Mouse (Mus musculus): Measurements from ENCODE around the gene Dcp1b. TPM values are rescaled to one million over a fixed set of nuclear protein-coding genes. Genes with fewer than 3 reads are reported as not detected.

The Dcp1b gene
- polyA plus RNA-seq, 1 experiment from 2014 or later = 7.9 TPM

- H3K27ac ChIP-seq = no peak overlapping the region
- no peak overlapping the region for H3K9ac ChIP-seq
- 76% methylated on average over 7 of the region's 7 CpGs for WGBS
Observed at GRCm38 (mm10) chr6:119176103-119176502, 1.1 kb downstream of the Dcp1b start.

DNA sequence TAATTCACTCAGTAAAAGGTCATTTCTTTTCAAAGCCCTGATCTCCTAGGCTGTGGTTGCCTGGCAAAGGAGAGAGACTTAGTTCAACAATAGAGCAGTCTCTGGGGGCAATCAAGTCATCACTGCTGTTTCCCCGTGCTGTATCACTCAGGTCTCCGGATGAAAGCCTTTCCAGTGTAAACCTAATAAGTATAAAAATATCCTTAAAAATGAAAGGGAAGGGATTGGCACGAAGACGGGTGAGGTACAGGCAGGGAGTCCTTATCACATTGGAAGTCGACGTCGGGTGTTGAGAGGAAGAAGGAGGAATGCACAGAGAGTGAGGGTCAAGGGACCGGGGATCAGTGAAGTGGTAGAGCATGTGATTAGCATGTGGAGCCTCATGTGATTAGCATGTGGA lies 2.0 kb downstream of the Dcp1b start:
- no peak overlapping the region for H3K9ac ChIP-seq
- 56% methylated on average over 8 of the region's 8 CpGs for WGBS
- H3K4me2 ChIP-seq = no peak overlapping the region

More at GRCm38 (mm10) chr6:119176103-119176502, 1.1 kb downstream of the Dcp1b start:
- H3K4me2 ChIP-seq = peak overlapping the region; percentile 55
- H3K4me1 ChIP-seq = peaks cover 7% of the 10 kb centered on the region; the same call in 1 of the 2 replicates
- no peak for ATAC-seq (ENCODE audit: insufficient number of reproducible peaks, low FRiP score, low TSS enrichment, low read depth)
- no peaks in the 10 kb centered on the region for H3K9me3 ChIP-seq
- peak overlapping the region; percentile 90 for H3K4me3 ChIP-seq
- no peaks in the 10 kb centered on the region for H3K36me3 ChIP-seq
- no peaks in the 10 kb centered on the region for H3K27me3 ChIP-seq

DNA sequence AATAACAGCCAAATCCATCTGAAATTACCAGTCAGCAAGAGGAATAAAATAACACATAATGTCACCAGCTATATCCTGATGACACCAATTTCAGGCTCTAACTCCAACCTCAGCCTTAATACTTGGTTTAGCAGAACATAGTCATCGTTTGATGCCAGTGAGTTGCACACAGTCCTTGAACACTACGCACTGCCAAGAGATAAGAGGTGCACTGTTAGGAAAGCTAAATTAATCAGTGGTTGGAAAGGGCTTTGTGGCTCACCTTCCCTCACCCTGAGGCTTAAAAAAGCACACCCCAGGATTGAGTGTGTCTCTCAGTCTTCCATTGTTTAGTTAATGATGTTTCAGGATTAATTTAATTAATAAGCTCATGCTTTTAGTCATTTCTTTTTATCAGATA lies 5.1 kb downstream of the Dcp1b start:
- H3K4me1 ChIP-seq = peaks cover 2% of the 10 kb centered on the region; the same call in 1 of the 2 replicates
- no peaks in the 10 kb centered on the region for H3K9me3 ChIP-seq
- no peak overlapping the region for H3K9ac ChIP-seq
- H3K27ac ChIP-seq = no peak overlapping the region
- no peak for ATAC-seq (ENCODE audit: insufficient number of reproducible peaks, low FRiP score, low TSS enrichment, low read depth)
- H3K4me2 ChIP-seq = no peak overlapping the region
- no peak overlapping the region for H3K4me3 ChIP-seq
- 0 out of 2 replicates have a peak, but pooled peaks cover 7% of the 10 kb centered on the region for H3K36me3 ChIP-seq
- 93% methylated on average over 2 of the region's 2 CpGs for WGBS
- no peaks in the 10 kb centered on the region for H3K27me3 ChIP-seq

More for the DNA sequence above, 2.0 kb downstream of the Dcp1b start:
- no peak overlapping the region for H3K27ac ChIP-seq
- H3K36me3 ChIP-seq = no peaks in the 10 kb centered on the region
- H3K4me3 ChIP-seq = no peak overlapping the region
- H3K9me3 ChIP-seq = no peaks in the 10 kb centered on the region
- H3K27me3 ChIP-seq = no peaks in the 10 kb centered on the region
- ATAC-seq (ENCODE audit: insufficient number of reproducible peaks, low FRiP score, low TSS enrichment, low read depth) = no peak
- peaks cover 7% of the 10 kb centered on the region; the same call in 1 of the 2 replicates for H3K4me1 ChIP-seq

DNA sequence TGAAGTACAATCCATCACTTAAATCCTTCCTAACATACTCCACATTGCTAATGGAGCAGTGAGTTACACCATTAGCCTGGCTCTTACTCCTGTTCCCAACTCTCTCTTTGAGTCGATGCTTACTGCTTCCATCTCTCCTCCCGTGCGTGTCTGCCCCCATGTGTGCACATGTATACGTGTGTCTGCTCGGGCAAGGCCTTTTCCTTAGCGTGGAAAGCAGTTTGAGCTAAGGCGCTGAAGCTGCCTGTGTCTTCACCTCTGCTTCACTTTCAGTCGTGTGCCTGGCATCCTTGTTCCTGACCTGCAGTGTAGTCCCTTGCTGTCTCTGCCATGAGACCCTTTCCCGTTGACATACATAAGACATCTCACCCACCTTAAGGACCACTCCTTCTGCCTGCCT lies 7.2 kb downstream of the Dcp1b start:
- no peak for ATAC-seq (ENCODE audit: insufficient number of reproducible peaks, low FRiP score, low TSS enrichment, low read depth)
- Histone ChIP-seq H3K9ac (no peak overlapping the region), H3K4me1 (no peaks in the 10 kb centered on the region), H3K27me3 (no peaks in the 10 kb centered on the region), H3K27ac (no peak overlapping the region), H3K9me3 (no peaks in the 10 kb centered on the region), H3K36me3 (0 out of 2 replicates have a peak, but pooled peaks cover 7% of the 10 kb centered on the region), H3K4me2 (no peak overlapping the region), H3K4me3 (no peak overlapping the region)
- 84% methylated on average over 9 of the region's 9 CpGs for WGBS

DNA sequence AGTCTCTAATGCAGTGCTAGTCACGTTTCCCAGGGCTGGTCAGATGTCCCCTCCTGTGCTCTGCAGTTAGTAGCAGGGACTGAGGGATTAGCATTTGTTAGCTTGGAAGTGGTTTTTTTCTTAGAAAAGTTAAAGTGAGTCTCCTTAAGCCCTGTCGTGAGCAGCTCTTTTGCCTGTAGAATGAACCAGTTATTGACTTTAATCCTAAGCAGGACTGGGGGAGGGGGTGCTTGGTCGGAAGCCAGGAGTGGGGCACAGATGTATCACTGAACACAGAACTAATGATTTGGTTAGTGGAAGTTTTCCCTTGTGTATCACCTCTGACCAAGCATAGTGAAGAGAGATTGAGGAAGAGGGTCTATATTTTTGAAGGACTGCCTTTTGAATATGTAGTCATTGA lies 8.7 kb downstream of the Dcp1b start:
- Histone ChIP-seq H3K4me2 (no peak overlapping the region), H3K9me3 (no peaks in the 10 kb centered on the region), H3K4me3 (no peak overlapping the region), H3K9ac (no peak overlapping the region), H3K4me1 (no peaks in the 10 kb centered on the region), H3K27ac (no peak overlapping the region), H3K27me3 (no peaks in the 10 kb centered on the region), H3K36me3 (0 out of 2 replicates have a peak, but pooled peaks cover 7% of the 10 kb centered on the region)
- ATAC-seq (ENCODE audit: insufficient number of reproducible peaks, low FRiP score, low TSS enrichment, low read depth) = no peak
- WGBS = 62% methylated on average over 3 of the region's 3 CpGs

GRCm38 (mm10) chr6:119186658-119187057 lies 11.6 kb downstream of the Dcp1b start:
- no peak overlapping the region for H3K9ac ChIP-seq
- H3K36me3 ChIP-seq = peaks cover 24% of the 10 kb centered on the region; the same call in 1 of the 2 replicates
- no peak overlapping the region for H3K4me3 ChIP-seq
- no peaks in the 10 kb centered on the region for H3K9me3 ChIP-seq
- no peak for ATAC-seq (ENCODE audit: insufficient number of reproducible peaks, low FRiP score, low TSS enrichment, low read depth)
- no peak overlapping the region for H3K27ac ChIP-seq
- WGBS = 60% methylated on average over 8 of the region's 8 CpGs
- H3K4me1 ChIP-seq = no peaks in the 10 kb centered on the region
- no peak overlapping the region for H3K4me2 ChIP-seq
- H3K27me3 ChIP-seq = no peaks in the 10 kb centered on the region

GRCm38 (mm10) chr6:119187631-119188030 lies 12.6 kb downstream of the Dcp1b start:
- WGBS = 51% methylated on average over 6 of the region's 6 CpGs
- Histone ChIP-seq H3K4me3 (no peak overlapping the region), H3K27ac (no peak overlapping the region), H3K9me3 (no peaks in the 10 kb centered on the region), H3K4me1 (no peaks in the 10 kb centered on the region), H3K4me2 (no peak overlapping the region), H3K27me3 (no peaks in the 10 kb centered on the region), H3K9ac (no peak overlapping the region), H3K36me3 (peaks cover 33% of the 10 kb centered on the region)
- no peak for ATAC-seq (ENCODE audit: insufficient number of reproducible peaks, low FRiP score, low TSS enrichment, low read depth)

DNA sequence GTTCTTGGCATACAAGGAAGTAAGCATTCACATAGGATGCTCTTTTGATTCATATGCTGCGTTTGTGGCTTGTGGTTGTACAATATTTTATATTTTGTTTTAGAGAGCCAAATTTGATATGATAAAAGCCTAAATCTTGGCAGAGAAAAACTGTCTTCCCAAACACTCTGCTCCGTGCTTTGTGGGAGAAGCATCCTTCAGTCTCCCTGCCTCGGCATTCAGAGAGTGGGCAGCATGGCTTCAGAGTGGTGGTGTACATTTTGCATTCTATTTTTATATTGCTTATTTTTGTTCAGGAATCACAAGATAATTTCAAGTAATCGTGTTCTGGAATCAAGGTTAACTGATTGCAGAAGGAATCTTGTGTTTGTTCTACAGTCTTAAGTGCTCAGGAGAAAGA lies 16.4 kb downstream of the Dcp1b start:
- WGBS = 93% methylated on average over 4 of the region's 4 CpGs
- H3K27ac ChIP-seq = no peak overlapping the region
- no peak overlapping the region for H3K4me2 ChIP-seq
- ATAC-seq (ENCODE audit: insufficient number of reproducible peaks, low FRiP score, low TSS enrichment, low read depth) = no peak
- no peaks in the 10 kb centered on the region for H3K4me1 ChIP-seq
- peaks cover 31% of the 10 kb centered on the region for H3K36me3 ChIP-seq
- H3K27me3 ChIP-seq = no peaks in the 10 kb centered on the region
- no peak overlapping the region for H3K9ac ChIP-seq
- no peak overlapping the region for H3K4me3 ChIP-seq
- no peaks in the 10 kb centered on the region for H3K9me3 ChIP-seq

DNA sequence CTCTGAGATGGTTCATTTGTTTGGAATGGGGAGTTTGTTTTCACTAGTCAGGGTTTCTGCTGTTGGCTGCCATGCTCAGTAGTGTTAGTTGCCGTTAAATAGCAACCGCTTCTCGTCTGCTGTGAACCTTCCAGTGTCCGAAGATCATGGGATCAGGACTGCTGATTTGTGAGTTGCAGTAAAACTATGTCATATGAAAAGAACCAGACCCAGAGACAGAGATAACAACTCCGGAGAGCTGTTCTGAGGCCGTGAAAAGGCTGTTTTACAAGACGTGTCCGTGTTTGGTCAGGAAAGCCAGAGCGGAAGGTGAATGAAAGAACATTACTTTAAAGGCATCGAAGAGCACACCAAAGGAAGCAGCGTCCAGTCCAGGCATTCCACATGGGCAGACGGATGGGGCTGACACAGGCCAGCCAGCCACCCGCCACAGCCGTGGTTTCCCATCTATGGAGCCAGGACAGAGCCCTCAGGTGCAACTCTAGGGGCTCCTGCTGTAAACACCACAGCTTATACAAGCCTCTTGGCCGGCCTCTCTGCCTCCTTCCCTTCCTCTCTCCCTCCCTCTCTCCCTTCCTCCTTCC lies 18.6 kb downstream of the Dcp1b start:
- 53% methylated on average over 15 of the region's 15 CpGs for WGBS

GRCm38 (mm10) chr6:119194161-119194560 lies 19.1 kb downstream of the Dcp1b start:
- H3K9me3 ChIP-seq = no peaks in the 10 kb centered on the region
- no peak overlapping the region for H3K27ac ChIP-seq
- WGBS = 49% methylated on average over 9 of the region's 9 CpGs
- no peak for ATAC-seq (ENCODE audit: insufficient number of reproducible peaks, low FRiP score, low TSS enrichment, low read depth)
- H3K27me3 ChIP-seq = no peaks in the 10 kb centered on the region
- H3K4me3 ChIP-seq = no peak overlapping the region
- no peak overlapping the region for H3K9ac ChIP-seq
- peaks cover 2% of the 10 kb centered on the region; the same call in 1 of the 2 replicates for H3K4me1 ChIP-seq
- peaks cover 29% of the 10 kb centered on the region for H3K36me3 ChIP-seq
- no peak overlapping the region for H3K4me2 ChIP-seq

More for the DNA sequence above, 18.6 kb downstream of the Dcp1b start:
- no peaks in the 10 kb centered on the region for H3K9me3 ChIP-seq
- H3K36me3 ChIP-seq = peaks cover 31% of the 10 kb centered on the region
- no peak overlapping the region for H3K4me2 ChIP-seq
- H3K27me3 ChIP-seq = no peaks in the 10 kb centered on the region
- H3K4me3 ChIP-seq = no peak overlapping the region
- no peak overlapping the region for H3K9ac ChIP-seq
- no peak for ATAC-seq (ENCODE audit: insufficient number of reproducible peaks, low FRiP score, low TSS enrichment, low read depth)
- no peak overlapping the region for H3K27ac ChIP-seq
- H3K4me1 ChIP-seq = no peaks in the 10 kb centered on the region

DNA sequence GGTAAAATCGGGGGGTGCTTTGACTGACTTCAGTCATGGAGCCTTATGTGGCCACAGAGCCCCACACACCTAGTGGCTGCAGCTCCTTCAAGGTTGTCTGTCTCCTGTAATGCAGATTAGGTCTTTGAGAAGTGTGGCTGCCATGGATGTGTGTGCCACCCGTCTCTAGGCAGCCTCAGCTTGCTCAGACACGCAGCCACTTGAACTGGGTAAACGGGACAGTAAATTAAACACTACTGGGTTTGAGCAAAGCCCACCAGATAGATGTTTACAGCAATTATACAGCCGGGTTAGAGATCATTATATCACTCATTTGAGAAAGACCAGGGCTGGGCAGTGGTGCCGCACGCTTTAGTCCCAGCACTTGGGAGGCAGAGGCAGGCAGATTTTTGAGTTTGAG lies 19.5 kb downstream of the Dcp1b start:
- no peaks in the 10 kb centered on the region for H3K27me3 ChIP-seq
- WGBS = 54% methylated on average over 7 of the region's 7 CpGs
- no peak overlapping the region for H3K9ac ChIP-seq
- H3K36me3 ChIP-seq = peaks cover 25% of the 10 kb centered on the region
- H3K4me3 ChIP-seq = no peak overlapping the region
- no peak overlapping the region for H3K27ac ChIP-seq
- no peak for ATAC-seq (ENCODE audit: insufficient number of reproducible peaks, low FRiP score, low TSS enrichment, low read depth)
- H3K4me2 ChIP-seq = no peak overlapping the region
- H3K9me3 ChIP-seq = no peaks in the 10 kb centered on the region
- peaks cover 6% of the 10 kb centered on the region; the same call in 1 of the 2 replicates for H3K4me1 ChIP-seq

- no peak for ATAC-seq (ENCODE audit: insufficient number of reproducible peaks, low FRiP score, low TSS enrichment, low read depth)
- Histone ChIP-seq H3K9ac (no peak within 1 kb of the TSS), H3K4me2 (no peak within 1 kb of the TSS), H3K27me3 (no peaks in the 10 kb centered on the region), H3K27ac (no peak within 1 kb of the TSS), H3K4me3 (no peak within 1 kb of the TSS), H3K36me3 (peaks cover 19% of the 10 kb centered on the region), H3K4me1 (peaks cover 6% of the 10 kb centered on the region; the same call in 1 of the 2 replicates), H3K9me3 (no peaks in the 10 kb centered on the region)
- 70% methylated on average over 17 of the region's 17 CpGs for WGBS
Observed at GRCm38 (mm10) chr6:119196382-119197305, 21.6 kb downstream of the Dcp1b start, which contains the start of gene Cacna1c. Gene Cacna1c (minus strand): TSS chr6:119196418.
